Mouse (Mus musculus): Measurements from ENCODE around the gene Dyrk1a.

DNA sequence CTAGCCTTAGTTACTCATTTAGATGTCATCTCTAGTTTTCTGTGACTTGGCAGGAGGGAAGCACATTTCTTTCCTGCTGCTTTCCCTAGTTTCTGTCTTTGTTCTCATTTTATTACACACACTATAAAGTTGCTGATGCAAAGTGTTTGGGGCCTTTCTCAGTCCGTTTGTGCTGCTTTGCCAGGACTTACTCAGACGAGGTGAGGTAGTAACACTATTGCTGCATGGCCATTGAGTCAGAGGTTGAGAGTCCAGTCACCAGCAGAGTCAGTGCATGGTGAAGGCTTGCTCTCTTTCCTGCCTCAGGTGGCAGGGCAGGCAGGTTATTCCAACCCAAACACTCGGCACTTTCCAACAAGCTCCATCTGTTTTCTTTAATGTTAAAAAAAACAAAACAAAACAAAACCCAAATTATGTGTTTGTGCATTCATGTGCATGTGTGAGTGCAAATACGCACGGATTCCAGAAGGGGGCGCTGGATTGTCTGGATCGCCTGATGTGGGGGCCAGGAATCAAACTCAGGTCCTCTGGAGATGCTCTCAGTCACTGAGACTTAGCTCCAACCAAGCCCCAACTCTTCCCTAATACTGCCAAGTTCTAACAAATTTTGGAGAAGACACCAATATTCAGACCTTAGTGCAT, 16.7 kb downstream of the Dyrk1a start:
- TF ChIP-seq ZNF384 (IDR thresholded peaks at IDR 0.05; ENCODE audit: low read depth, low read length), result no peak
- TF ChIP-seq CHD2 (IDR thresholded peaks at IDR 0.05; ENCODE audit: low read depth, low read length), result no peak
- TF ChIP-seq MAFK (IDR thresholded peaks at IDR 0.05; ENCODE audit: insufficient read depth, low read depth, low read length), result no peak
- TF ChIP-seq HCFC1 (IDR thresholded peaks at IDR 0.05; ENCODE audit: borderline replicate concordance, insufficient read depth, low read length), result no peak
